Mouse (Mus musculus) gastrocnemius, adult 8-10 months (tissue): ENCODE measurements around the gene Lrrc2. TPM values are rescaled to one million over a fixed set of nuclear protein-coding genes. Genes with fewer than 3 reads are reported as not detected.
A peak's percentile ranks its signal among the peaks of the same experiment; 100 is the strongest.

Source experiments
- DNase-seq, 2 experiments: peaks; one replicate each; pipeline ENCODE4 v3.0.0; 2022; ENCODE audit warnings: low spot score in 2 of 2
- total RNA-seq, 4 experiments: library from RNA; stranded (reverse); gene quantifications; 2 replicates each; pipeline ENCODE4 v1.2.4; 2022

Lrrc2 gene
- total RNA-seq, 4 experiments from 2014 or later, result 84.4 to 106 (median 97.6) TPM

DNA sequence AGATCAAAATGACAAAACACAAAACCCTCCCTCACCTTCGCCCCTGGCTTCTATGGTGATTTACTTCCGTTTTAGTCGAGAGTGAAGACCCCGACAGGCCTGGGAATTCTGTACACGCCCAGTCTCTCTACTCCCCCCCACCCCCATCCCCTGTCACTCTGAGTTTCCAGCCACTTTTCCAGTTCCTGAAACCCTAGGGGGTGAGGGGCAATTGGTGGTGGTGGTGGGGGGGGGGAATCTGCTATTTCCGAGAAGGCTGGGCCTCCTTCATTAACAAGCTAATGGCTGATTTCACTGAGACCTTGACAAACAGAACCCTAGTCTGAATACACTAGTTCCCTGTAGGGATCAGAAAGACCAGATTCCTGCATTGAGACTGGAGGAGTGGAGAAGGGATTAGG, 4.1 kb upstream of the Lrrc2 start:
- no peak for DNase-seq

DNA sequence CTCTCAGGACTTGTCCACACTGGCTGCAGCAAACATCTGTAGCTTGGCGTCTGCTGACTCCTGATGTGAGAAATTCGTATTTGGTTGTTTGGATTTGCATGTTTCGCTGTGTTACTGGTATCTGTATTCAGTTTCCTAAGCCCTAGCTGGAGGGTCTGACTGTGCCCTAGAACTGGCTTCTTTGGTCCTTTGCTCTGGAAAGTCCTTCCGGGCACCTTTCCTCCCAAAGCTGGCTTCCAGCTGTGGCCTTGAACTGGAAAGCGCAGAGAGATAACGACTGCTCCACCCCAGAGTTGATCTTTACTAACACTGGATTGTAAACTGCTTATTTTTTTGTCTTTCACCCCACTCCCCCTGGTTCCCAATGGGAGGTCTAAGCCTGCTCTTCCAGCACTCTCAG, 3.4 kb upstream of the Lrrc2 start:
- no peak for DNase-seq

DNA sequence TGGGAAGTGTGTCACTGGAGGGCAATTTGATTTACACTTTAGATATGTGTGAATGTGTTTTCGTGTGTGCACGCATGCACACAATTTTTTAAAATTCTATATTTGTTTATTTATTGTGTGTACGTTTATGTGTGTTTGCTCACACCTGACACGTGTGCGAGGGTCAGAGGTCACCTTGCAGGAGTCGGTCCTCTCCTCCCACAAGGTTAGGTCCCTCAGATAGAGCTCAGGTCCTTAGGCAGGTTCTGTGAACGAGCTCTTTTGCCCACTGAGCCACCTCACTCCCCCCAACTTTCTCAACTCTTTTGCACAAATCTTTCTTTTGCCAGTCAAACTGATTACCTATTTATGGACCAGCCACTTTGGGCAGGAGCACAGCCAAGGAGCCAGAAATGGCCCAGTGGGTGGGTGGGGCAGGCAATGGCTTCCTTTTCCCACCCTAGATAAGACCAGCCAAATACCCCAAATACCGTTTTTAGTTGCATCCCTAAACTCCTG, 2.5 kb upstream of the Lrrc2 start:
- DNase-seq, result no peak

- DNase-seq, result no peak
These were observed 1.2 kb upstream of the Lrrc2 start for GRCm38 (mm10) chr9:110950109-110950508.

- no peak for DNase-seq
These were observed 521 bp downstream of the Lrrc2 start for GRCm38 (mm10) chr9:110951866-110952265.

GRCm38 (mm10) chr9:110952398-110952797, 1.1 kb downstream of the Lrrc2 start:
- no peak for DNase-seq

- DNase-seq, result no peak
These were observed 1.7 kb downstream of the Lrrc2 start for GRCm38 (mm10) chr9:110952931-110953549.

- peak; percentile 57 to 68 for DNase-seq
These were observed 2.5 kb downstream of the Lrrc2 start for GRCm38 (mm10) chr9:110953550-110954461.

- DNase-seq, result no peak
These were observed 3.5 kb downstream of the Lrrc2 start for GRCm38 (mm10) chr9:110954681-110955445.

GRCm38 (mm10) chr9:110955962-110956361, 4.6 kb downstream of the Lrrc2 start:
- DNase-seq, result no peak

DNA sequence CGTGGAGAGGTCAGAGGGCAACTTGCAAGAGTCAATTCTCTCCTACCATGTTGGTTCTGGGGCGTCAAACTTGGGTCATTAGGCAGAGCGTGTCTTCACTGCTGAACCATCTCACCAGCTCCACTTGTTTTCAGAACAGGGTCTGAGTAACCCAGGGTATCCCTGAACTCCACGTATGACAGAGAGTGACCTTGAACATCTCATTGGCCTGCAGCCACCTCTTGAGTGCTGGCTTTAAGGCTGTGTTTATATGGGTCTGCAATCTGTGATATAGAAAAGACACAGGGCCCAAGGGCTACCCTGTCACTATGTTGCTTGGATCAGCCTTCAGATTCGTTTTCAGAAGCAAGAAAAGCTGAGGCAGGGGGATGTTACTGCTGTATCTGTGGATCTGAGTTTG, 8.3 kb downstream of the Lrrc2 start:
- DNase-seq, result no peak

- DNase-seq, result no peak
These were observed 9.1 kb downstream of the Lrrc2 start for GRCm38 (mm10) chr9:110960230-110961149.

DNA sequence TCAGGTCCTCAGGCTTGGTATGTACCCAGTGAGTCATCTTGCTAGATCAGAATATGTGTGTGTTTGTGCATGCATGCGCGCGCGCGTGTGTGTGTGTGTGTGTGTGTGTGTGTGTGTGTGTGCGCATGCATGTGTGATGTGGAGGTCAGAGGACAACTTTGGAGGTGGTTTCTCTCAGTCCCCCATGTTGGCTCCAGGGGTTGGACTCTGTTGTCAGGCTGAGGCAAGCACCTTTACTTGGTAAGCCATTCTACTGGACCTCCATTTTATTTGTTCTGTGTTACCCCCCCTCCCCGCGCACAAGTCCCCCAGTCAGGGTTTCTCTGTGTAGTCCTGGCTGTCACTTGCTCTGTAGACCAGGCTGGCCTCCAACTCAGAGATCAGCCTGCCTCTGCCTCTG, 10.0 kb downstream of the Lrrc2 start:
- no peak for DNase-seq

- DNase-seq, result no peak
These were observed 12.3 kb downstream of the Lrrc2 start for GRCm38 (mm10) chr9:110963566-110964115.

DNA sequence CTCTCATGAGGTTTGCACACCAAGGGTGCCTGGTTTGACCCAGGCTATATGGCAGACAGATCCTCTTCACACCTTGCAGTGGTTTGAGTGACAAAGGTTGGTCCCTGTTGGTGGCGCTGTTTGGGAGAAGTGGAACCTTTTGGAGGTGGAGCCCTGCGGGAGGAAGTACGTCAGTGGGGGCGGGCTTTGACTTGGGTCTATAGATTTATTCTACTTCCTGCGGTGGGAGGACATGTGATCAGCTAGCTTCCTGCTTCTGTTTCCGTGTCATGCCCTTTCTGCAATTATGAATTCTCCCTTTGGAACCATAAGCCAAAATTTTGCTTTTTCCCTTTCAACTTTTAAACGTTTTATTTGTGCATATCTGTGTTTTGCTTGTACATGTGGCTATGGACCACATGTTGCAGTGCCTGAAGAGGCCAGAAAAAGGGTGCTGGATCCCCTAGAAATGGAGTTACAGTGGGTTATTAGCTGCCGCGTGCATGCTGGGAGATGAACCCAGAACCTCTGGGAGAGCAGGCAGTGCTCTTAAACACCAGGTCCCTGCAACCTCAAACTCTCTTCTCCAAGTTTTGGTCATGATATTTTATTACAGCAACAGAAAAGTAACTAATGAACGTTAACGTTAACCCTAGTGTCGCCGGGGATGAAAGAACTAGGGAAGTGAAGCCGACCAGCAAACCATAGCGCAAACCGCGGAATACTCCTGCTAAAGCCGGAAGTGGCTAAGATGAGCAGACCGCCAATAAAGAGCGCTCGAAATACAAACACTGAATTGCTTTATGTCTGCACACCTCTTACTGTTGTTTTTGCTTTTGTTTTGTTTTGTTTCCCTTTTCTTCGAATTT, 13.9 kb downstream of the Lrrc2 start:
- DNase-seq, result no peak

DNA sequence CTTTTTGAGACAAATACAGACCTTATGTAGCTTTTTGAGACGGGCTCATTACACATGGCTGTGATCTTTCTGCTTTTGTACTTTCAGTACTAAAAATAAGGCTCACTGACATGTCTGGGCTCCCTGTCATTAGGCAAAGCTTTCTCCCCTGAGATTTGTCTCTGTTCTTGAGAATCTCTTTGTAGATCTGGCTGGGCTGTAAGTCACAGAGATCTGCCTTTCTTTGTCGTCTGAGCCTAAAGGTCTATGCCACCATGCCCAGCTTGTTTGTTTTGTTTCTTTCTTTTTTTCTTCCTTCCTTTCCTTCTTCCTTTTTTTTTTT, 14.5 kb downstream of the Lrrc2 start:
- no peak for DNase-seq

GRCm38 (mm10) chr9:110979411-110979810, 28.1 kb downstream of the Lrrc2 start:
- no peak for DNase-seq

DNA sequence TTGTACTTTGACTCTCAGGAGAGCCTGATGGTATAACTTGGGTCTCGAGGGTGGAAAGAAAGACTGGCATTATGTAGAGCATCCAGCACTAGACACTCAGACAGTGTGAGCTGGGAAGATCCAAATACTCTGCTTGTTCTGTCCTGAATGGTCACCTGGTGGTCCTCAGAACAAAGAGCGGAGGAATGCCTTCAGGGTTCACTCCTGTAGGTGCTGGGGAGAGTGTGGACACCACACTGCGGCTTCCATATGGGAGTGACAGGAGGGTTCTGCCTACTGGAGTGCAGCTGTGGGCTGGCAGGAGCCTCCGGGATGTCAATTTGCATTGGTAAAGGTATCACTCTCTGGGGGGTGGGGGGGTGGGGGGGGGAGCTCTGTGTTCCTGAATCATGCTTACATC, 31.0 kb downstream of the Lrrc2 start:
- no peak for DNase-seq

DNA sequence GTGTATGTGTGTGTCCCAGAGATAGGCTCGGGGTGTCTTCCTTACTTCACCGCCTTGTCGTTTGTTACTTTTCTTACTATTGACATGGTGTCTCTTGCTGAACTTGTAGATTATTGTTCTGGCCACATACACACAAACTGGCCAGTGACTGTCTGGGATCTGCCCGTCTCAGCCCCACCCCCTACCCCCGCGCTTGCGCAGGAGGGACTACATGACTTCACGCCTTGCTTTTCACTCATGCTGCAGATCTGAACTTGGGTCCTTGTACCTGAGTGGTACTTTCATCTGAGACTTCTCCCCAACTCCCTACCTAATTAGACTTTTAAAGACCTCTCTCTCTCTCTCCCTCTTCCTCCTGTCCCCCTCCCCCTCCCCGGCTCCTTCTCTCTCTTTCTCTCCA, 32.8 kb downstream of the Lrrc2 start:
- no peak for DNase-seq

DNA sequence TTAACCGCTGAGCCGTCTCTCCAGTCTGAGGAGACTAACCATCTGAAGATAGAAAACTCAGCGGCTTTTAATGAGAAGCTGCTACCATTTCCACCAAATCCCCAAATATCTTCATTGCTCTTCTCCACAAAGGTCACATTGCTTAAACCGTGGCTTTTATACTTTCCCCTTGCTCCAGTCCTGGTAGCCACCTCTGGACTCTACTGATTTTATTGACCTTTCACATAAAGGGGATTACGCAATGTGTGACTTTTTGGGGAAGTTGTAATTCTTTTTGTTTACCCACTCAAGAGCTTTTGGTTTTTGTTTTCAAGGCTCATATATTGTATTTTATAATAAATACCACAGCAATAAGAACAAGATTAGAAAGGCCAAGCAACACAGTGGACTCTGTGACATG, 34.2 kb downstream of the Lrrc2 start:
- no peak for DNase-seq
